Mouse (Mus musculus): ENCODE results near the gene Trmo. TPM values are rescaled to one million over a fixed set of nuclear protein-coding genes. Genes with fewer than 3 reads are reported as not detected.

Trmo gene
- polyA plus RNA-seq, 1 experiment, result 5.5 TPM

- WGBS, result 87% methylated on average over 5 of the region's 5 CpGs
- H3K4me1 ChIP-seq (ENCODE audit: control insufficient read depth, insufficient read depth, low read length), result no peaks in the 10 kb centered on the region
- TF ChIP-seq POLR2A (IDR thresholded peaks at IDR 0.05; ENCODE audit: borderline replicate concordance, extremely low read depth, low read depth, low read length) (no peak), CTCF (IDR thresholded peaks at IDR 0.05; ENCODE audit: insufficient read depth, low read length) (no peak)
- DNase-seq, result no peak
- H3K4me3 ChIP-seq (replicated peaks; ENCODE audit: extremely low read depth, low read depth, low read length), result no peak overlapping the region
These were observed 21.4 kb upstream of the Trmo start for GRCm38 (mm10) chr4:46410677-46411076.

GRCm38 (mm10) chr4:46406966-46407703 is 17.9 kb upstream of the Trmo start:
- TF ChIP-seq CTCF (IDR thresholded peaks at IDR 0.05; ENCODE audit: insufficient read depth, low read length), result no peak
- no peak for TF ChIP-seq POLR2A (IDR thresholded peaks at IDR 0.05; ENCODE audit: borderline replicate concordance, extremely low read depth, low read depth, low read length)
- WGBS, result 85% methylated on average over 8 of the region's 8 CpGs
- DNase-seq, result no peak
- H3K4me1 ChIP-seq (ENCODE audit: control insufficient read depth, insufficient read depth, low read length), result no peaks in the 10 kb centered on the region
- no peak overlapping the region for H3K4me3 ChIP-seq (replicated peaks; ENCODE audit: extremely low read depth, low read depth, low read length)

GRCm38 (mm10) chr4:46404042-46404795 is 15.0 kb upstream of the Trmo start:
- Histone ChIP-seq H3K4me1 (ENCODE audit: control insufficient read depth, insufficient read depth, low read length) (no peaks in the 10 kb centered on the region), H3K4me3 (replicated peaks; ENCODE audit: extremely low read depth, low read depth, low read length) (no peak overlapping the region)
- DNase-seq, result no peak
- WGBS, result 52% methylated on average over 6 of the region's 6 CpGs
- TF ChIP-seq CTCF (IDR thresholded peaks at IDR 0.05; ENCODE audit: insufficient read depth, low read length), result no peak
- TF ChIP-seq POLR2A (IDR thresholded peaks at IDR 0.05; ENCODE audit: borderline replicate concordance, extremely low read depth, low read depth, low read length), result no peak

GRCm38 (mm10) chr4:46398839-46399238 is 9.6 kb upstream of the Trmo start:
- no peak for DNase-seq
- 78% methylated on average over 4 of the region's 4 CpGs for WGBS
- Histone ChIP-seq H3K4me1 (ENCODE audit: control insufficient read depth, insufficient read depth, low read length) (no peaks in the 10 kb centered on the region), H3K4me3 (replicated peaks; ENCODE audit: extremely low read depth, low read depth, low read length) (no peak overlapping the region)
- TF ChIP-seq POLR2A (IDR thresholded peaks at IDR 0.05; ENCODE audit: borderline replicate concordance, extremely low read depth, low read depth, low read length), result no peak
- no peak for TF ChIP-seq CTCF (IDR thresholded peaks at IDR 0.05; ENCODE audit: insufficient read depth, low read length)

- DNase-seq, result no peak
- 30% methylated on average over 5 of the region's 5 CpGs for WGBS
- H3K4me3 ChIP-seq (replicated peaks; ENCODE audit: extremely low read depth, low read depth, low read length), result no peak overlapping the region
- no peak for TF ChIP-seq CTCF (IDR thresholded peaks at IDR 0.05; ENCODE audit: insufficient read depth, low read length)
- TF ChIP-seq POLR2A (IDR thresholded peaks at IDR 0.05; ENCODE audit: borderline replicate concordance, extremely low read depth, low read depth, low read length), result no peak
- no peaks in the 10 kb centered on the region for H3K4me1 ChIP-seq (ENCODE audit: control insufficient read depth, insufficient read depth, low read length)
These were observed 6.5 kb upstream of the Trmo start for GRCm38 (mm10) chr4:46395736-46396135.

GRCm38 (mm10) chr4:46394388-46394787 is 5.2 kb upstream of the Trmo start:
- Histone ChIP-seq H3K4me1 (ENCODE audit: control insufficient read depth, insufficient read depth, low read length) (no peaks in the 10 kb centered on the region), H3K4me3 (replicated peaks; ENCODE audit: extremely low read depth, low read depth, low read length) (no peak overlapping the region)
- no peak for TF ChIP-seq CTCF (IDR thresholded peaks at IDR 0.05; ENCODE audit: insufficient read depth, low read length)
- no peak for TF ChIP-seq POLR2A (IDR thresholded peaks at IDR 0.05; ENCODE audit: borderline replicate concordance, extremely low read depth, low read depth, low read length)
- 67% methylated on average over 2 of the region's 2 CpGs for WGBS
- DNase-seq, result no peak

GRCm38 (mm10) chr4:46390390-46390970 is 1.2 kb upstream of the Trmo start:
- Histone ChIP-seq H3K4me3 (replicated peaks; ENCODE audit: extremely low read depth, low read depth, low read length) (no peak overlapping the region), H3K4me1 (ENCODE audit: control insufficient read depth, insufficient read depth, low read length) (no peaks in the 10 kb centered on the region)
- DNase-seq, result peak; percentile 72
- TF ChIP-seq POLR2A (IDR thresholded peaks at IDR 0.05; ENCODE audit: borderline replicate concordance, extremely low read depth, low read depth, low read length) (no peak), CTCF (IDR thresholded peaks at IDR 0.05; ENCODE audit: insufficient read depth, low read length) (peak; percentile 67)
- WGBS, result 22% methylated on average over 9 of the region's 9 CpGs

GRCm38 (mm10) chr4:46389612-46390341 is 540 bp upstream of the Trmo start:
- 2% methylated on average over 24 of the region's 24 CpGs for WGBS
- TF ChIP-seq POLR2A (IDR thresholded peaks at IDR 0.05; ENCODE audit: borderline replicate concordance, extremely low read depth, low read depth, low read length) (no peak), CTCF (IDR thresholded peaks at IDR 0.05; ENCODE audit: insufficient read depth, low read length) (no peak)
- H3K4me3 ChIP-seq (replicated peaks; ENCODE audit: extremely low read depth, low read depth, low read length), result peak overlapping the region; percentile 91
- no peaks in the 10 kb centered on the region for H3K4me1 ChIP-seq (ENCODE audit: control insufficient read depth, insufficient read depth, low read length)
- DNase-seq, result no peak

- Histone ChIP-seq H3K4me3 (replicated peaks; ENCODE audit: extremely low read depth, low read depth, low read length) (peak overlapping the region; percentile 91), H3K4me1 (ENCODE audit: control insufficient read depth, insufficient read depth, low read length) (no peaks in the 10 kb centered on the region)
- no peak for DNase-seq
- TF ChIP-seq CTCF (IDR thresholded peaks at IDR 0.05; ENCODE audit: insufficient read depth, low read length) (no peak), POLR2A (IDR thresholded peaks at IDR 0.05; ENCODE audit: borderline replicate concordance, extremely low read depth, low read depth, low read length) (no peak)
- 7% methylated on average over 5 of the region's 5 CpGs for WGBS
These were observed 681 bp downstream of the Trmo start for GRCm38 (mm10) chr4:46388556-46388955.

Data from lung, adult 2 months (tissue).